Mouse (Mus musculus) midbrain, postnatal 0 days (tissue): Measurements from ENCODE around the gene 1700049E17Rik2. TPM values are rescaled to one million over a fixed set of nuclear protein-coding genes. Genes with fewer than 3 reads are reported as not detected.
"Not testable (repeated sequence)": the region's sequence is repeated elsewhere in the genome, so short reads cannot be mapped to it uniquely, and the experiment has no call there.

ENCODE experiments used
- ATAC-seq: fragments of 200-750 bp; cut with Nextera tagmentation; 2 replicates; pipeline ENCODE4 v1.8.0; 2017; ENCODE audit warnings: moderate number of reproducible peaks, mild to moderate bottlenecking, moderate TSS enrichment, moderate library complexity; ENCODE audit not compliant: low FRiP score
- DNase-seq: peaks from one replicate; pipeline ENCODE4 v3.0.0-alpha.2; 2015; ENCODE audit warnings: low spot score
- H3K27ac ChIP-seq: fragments of 300-500 bp; sonication (generic); 2 replicates; pipeline ENCODE4 v1.5.1; 2014; ENCODE audit warnings: low read depth, mild to moderate bottlenecking, low read length, mixed read lengths
- H3K27me3 ChIP-seq: fragments of 300-500 bp; sonication (generic); 2 replicates; pipeline ENCODE4 v1.6.1; 2014; ENCODE audit warnings: low read length, control low read depth, mixed read lengths; ENCODE audit not compliant: insufficient read depth
- H3K36me3 ChIP-seq: fragments of 300-500 bp; sonication (generic); 2 replicates; pipeline ENCODE4 v1.6.1; 2014; ENCODE audit warnings: low read length, control low read depth, mixed read lengths; ENCODE audit not compliant: insufficient read depth
- H3K4me1 ChIP-seq: fragments of 300-500 bp; sonication (generic); 2 replicates; pipeline ENCODE4 v1.6.1; 2014; ENCODE audit warnings: mild to moderate bottlenecking, control low read depth, antibody characterized with exemption, low read length, mixed read lengths; ENCODE audit not compliant: insufficient read depth
- H3K4me2 ChIP-seq: fragments of 300-500 bp; sonication (generic); 2 replicates; pipeline ENCODE4 v1.6.1; 2014; ENCODE audit warnings: low read depth, mild to moderate bottlenecking, low read length, mixed read lengths; ENCODE audit not compliant: poor library complexity, severe bottlenecking
- H3K4me3 ChIP-seq: fragments of 300-500 bp; sonication (generic); 2 replicates; pipeline ENCODE4 v1.5.1; 2014; ENCODE audit warnings: low read depth, mild to moderate bottlenecking, low read length, moderate library complexity
- H3K9ac ChIP-seq: fragments of 300-500 bp; sonication (generic); replicated peaks from 2 replicates; pipeline ENCODE4 v1.6.1; 2014; ENCODE audit warnings: mild to moderate bottlenecking, low read length, moderate library complexity, mixed read lengths; ENCODE audit not compliant: poor library complexity, severe bottlenecking
- H3K9me3 ChIP-seq: fragments of 300-500 bp; sonication (generic); 2 replicates; pipeline ENCODE4 v1.6.1; 2016; ENCODE audit warnings: low read length, control low read depth
- WGBS: fragments of 180-500 bp; shearing (Covaris S2); extraction: QIAGEN DNeasy Blood & Tissue Kit; methylation state at CpG from one replicate; pipeline ENCODE4 v1.1.7; 2014; 5-methylcytosine and 5-hydroxymethylcytosine counted together
- polyA plus RNA-seq: library from polyadenylated mRNA; unstranded; fragments of >200 nt; fragmentation: Nextera tagmentation; extraction: Ambion mirVana; gene quantifications from 2 replicates; pipeline ENCODE4 v1.2.1, GENCODE M21; 2015
- total RNA-seq: library from RNA; depleted of rRNA; stranded (reverse); fragments of >200 nt; gene quantifications from 2 replicates; pipeline ENCODE4 v1.2.3, GENCODE M21; 2014; rRNA removed

Gene 1700049E17Rik2
- total RNA-seq (not detected in 2 replicates), polyA plus RNA-seq (not detected in 2 replicates)

DNA sequence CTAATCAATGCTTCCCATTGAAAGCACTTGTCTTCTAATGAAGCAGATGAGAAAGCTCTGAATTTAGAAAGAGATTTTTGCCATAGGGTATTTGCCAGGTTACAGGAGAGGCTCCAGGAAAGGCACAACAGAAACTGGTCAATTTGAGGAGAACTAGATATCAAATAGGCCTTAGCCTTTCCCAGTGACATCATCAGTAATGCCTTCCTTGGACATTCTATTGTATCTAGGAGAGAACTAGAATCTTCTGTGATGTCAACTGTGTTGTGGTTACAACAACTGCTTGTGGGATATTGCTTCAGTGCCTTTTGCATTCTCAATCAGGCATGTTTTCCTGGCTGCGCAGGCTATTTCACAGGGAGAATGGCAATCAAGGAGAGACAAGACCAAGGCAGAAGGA lies at the start of gene 1700049E17Rik2:
TSS of gene 1700049E17Rik2 (plus strand) at position 301 of the 400 bp plus-strand sequence.
- H3K4me1 ChIP-seq, H3K27me3 ChIP-seq, H3K27ac ChIP-seq, H3K9ac ChIP-seq, H3K4me3 ChIP-seq, ATAC-seq, H3K4me2 ChIP-seq, H3K36me3 ChIP-seq, DNase-seq, H3K9me3 ChIP-seq: not testable (repeated sequence)
- WGBS: no CpG with 5 or more reads among the region's 1 CpGs

DNA sequence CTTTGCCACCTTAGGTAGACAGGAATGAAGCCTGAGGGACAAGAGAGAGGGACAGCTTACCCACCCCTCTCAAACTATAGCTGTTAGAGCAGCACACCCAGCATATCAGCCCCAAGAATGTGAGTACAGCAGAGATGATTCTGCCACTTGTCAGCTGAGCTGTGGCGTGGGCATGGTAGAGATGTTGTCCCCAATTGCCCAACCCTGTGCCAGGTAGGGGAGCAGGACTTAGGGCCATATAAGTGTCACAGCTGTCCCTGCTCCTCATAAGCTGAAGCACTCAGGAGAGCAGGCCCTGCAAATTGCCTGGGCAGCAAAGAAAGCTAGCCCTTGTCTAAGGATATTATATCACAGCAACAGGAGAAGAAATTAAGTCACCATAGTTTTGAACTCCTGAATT lies 48.3 kb upstream of the 1700049E17Rik2 start:
- not testable (repeated sequence) for H3K9me3 ChIP-seq, DNase-seq

DNA sequence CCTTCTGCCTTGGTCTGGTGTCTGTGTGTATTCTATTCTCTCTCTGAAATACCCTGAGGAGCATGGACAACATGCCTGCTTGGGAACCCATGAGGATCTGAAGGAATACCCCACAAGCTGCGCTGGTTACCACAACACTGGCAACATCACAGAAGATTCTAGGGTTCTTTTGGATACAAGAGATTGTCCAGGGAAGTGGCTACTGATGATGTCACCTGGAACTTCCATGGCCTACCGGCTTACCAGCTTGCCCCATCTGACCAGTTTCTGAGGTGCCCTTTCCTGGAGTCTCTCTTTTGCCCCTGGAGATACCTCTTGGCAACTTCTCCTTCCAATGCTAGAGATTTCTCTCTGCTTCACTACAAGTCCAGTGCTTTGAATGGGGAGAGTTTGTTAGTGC lies 17.5 kb upstream of the 1700049E17Rik2 start, which contains the start of gene Gm7970:
TSS of gene Gm7970 (minus strand) at position 101 of the 400 bp plus-strand sequence.
- not testable (repeated sequence) for H3K9me3 ChIP-seq, H3K4me1 ChIP-seq, H3K36me3 ChIP-seq, H3K27ac ChIP-seq, H3K27me3 ChIP-seq, H3K4me2 ChIP-seq, DNase-seq, H3K9ac ChIP-seq, H3K4me3 ChIP-seq, ATAC-seq
- no CpG with 5 or more reads among the region's 2 CpGs for WGBS

More for the DNA sequence above, 48.3 kb upstream of the 1700049E17Rik2 start:
- not testable (repeated sequence) for H3K27ac ChIP-seq, H3K9ac ChIP-seq, ATAC-seq, H3K4me2 ChIP-seq, H3K4me3 ChIP-seq, H3K36me3 ChIP-seq, H3K4me1 ChIP-seq, H3K27me3 ChIP-seq
- WGBS: 74% methylated on average over 1 of the region's 1 CpGs

GRCm38 (mm10) chr14:41586346-41586745 lies 13.3 kb downstream of the 1700049E17Rik2 start:
- DNase-seq, H3K4me2 ChIP-seq, H3K27me3 ChIP-seq, H3K4me3 ChIP-seq, H3K9ac ChIP-seq, H3K4me1 ChIP-seq, H3K36me3 ChIP-seq, H3K27ac ChIP-seq, ATAC-seq, H3K9me3 ChIP-seq: not testable (repeated sequence)
- 88% methylated on average over 1 of the region's 1 CpGs for WGBS

- H3K9me3 ChIP-seq, H3K4me2 ChIP-seq, H3K27ac ChIP-seq, H3K9ac ChIP-seq, H3K4me3 ChIP-seq, DNase-seq, H3K27me3 ChIP-seq, ATAC-seq, H3K36me3 ChIP-seq, H3K4me1 ChIP-seq: not testable (repeated sequence)
- 93% methylated on average over 15 of the region's 15 CpGs for WGBS
Observed at GRCm38 (mm10) chr14:41600935-41601334, 27.9 kb downstream of the 1700049E17Rik2 start.

DNA sequence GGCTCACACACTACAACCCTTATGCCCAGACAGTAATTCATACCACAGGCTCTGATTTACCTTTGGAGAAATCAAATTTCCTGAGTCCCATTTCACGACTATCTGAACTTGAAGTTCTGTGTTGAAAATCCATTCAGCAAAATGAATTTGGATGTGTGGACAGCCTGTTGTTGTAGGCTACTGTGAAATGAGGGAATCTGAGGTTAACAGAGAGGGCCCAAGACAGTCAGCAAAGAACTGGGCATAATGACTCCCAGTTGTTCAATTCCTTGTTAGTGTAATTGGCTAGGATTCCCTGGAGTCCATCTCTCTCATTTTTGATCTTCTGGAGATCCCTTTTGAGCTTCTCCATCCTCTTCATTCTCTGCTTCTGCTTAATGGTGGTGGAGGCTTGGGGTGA lies 37.7 kb downstream of the 1700049E17Rik2 start:
- not testable (repeated sequence) for H3K4me2 ChIP-seq, H3K4me1 ChIP-seq, H3K27ac ChIP-seq, H3K9ac ChIP-seq, H3K36me3 ChIP-seq, H3K4me3 ChIP-seq, H3K27me3 ChIP-seq, H3K9me3 ChIP-seq, DNase-seq, ATAC-seq
- 91% methylated on average over 1 of the region's 1 CpGs for WGBS

DNA sequence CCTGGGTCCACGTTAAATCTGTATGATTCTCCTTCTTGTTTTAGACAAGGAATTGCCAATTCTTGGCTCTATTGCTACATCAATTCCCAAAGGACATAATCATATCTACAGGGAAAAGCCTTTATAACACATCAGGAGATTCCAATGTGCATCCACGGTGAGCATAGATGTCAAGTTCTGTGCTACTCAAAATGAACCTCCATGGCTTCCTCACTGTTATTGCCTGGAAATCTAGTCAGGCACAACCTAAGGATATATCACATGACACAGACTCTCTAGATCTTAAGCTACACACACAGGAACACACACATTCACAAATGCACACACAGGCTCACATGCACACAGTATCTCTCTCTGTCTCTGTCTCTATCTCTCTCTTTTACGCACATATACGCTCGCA lies 49.5 kb downstream of the 1700049E17Rik2 start:
- 92% methylated on average over 4 of the region's 5 CpGs for WGBS
- H3K4me1 ChIP-seq, H3K27ac ChIP-seq, H3K4me2 ChIP-seq, H3K4me3 ChIP-seq, H3K36me3 ChIP-seq, H3K9ac ChIP-seq, H3K27me3 ChIP-seq, DNase-seq, ATAC-seq, H3K9me3 ChIP-seq: not testable (repeated sequence)

GRCm38 (mm10) chr14:41624512-41624911 lies 51.5 kb downstream of the 1700049E17Rik2 start, which contains the start of gene Gm3072:
TSS of gene Gm3072 (minus strand) at chr14:41624612.
- H3K4me2 ChIP-seq, H3K4me3 ChIP-seq, H3K36me3 ChIP-seq, H3K4me1 ChIP-seq, H3K27ac ChIP-seq, H3K27me3 ChIP-seq, DNase-seq, ATAC-seq, H3K9me3 ChIP-seq, H3K9ac ChIP-seq: not testable (repeated sequence)
- 79% methylated on average over 1 of the region's 2 CpGs for WGBS

GRCm38 (mm10) chr14:41630144-41630543 lies 57.1 kb downstream of the 1700049E17Rik2 start:
- H3K9ac ChIP-seq, DNase-seq, H3K4me2 ChIP-seq, H3K4me1 ChIP-seq, H3K27ac ChIP-seq, H3K36me3 ChIP-seq, H3K4me3 ChIP-seq, ATAC-seq, H3K9me3 ChIP-seq, H3K27me3 ChIP-seq: not testable (repeated sequence)
- WGBS: 93% methylated on average over 9 of the region's 11 CpGs
